Mouse (Mus musculus): ENCODE measurements around the gene Gm10720. TPM values are rescaled to one million over a fixed set of nuclear protein-coding genes. Genes with fewer than 3 reads are reported as not detected.
"Not testable (repeated sequence)": the region's sequence is repeated elsewhere in the genome, so short reads cannot be mapped to it uniquely, and the experiment has no call there.

Gene Gm10720
- not detected in 2 replicates for polyA plus RNA-seq (2016; fragmentation: Nextera tagmentation; extraction: Ambion mirVana)

- not testable (repeated sequence) for H3K36me3 ChIP-seq (replicated peaks); H3K4me3 ChIP-seq (replicated peaks); H3K9ac ChIP-seq; H3K27me3 ChIP-seq; H3K4me2 ChIP-seq; ATAC-seq (ENCODE audit: low FRiP score); H3K27ac ChIP-seq; H3K4me1 ChIP-seq; H3K9me3 ChIP-seq
- 71% methylated on average over 5 of the region's 9 CpGs for WGBS
These were observed at the start of gene Gm10720 for GRCm38 (mm10) chr9:3015354-3015753. Gene Gm10720, plus strand, starts transcription at chr9:3015654.

- not testable (repeated sequence) for H3K9ac ChIP-seq; H3K4me3 ChIP-seq (replicated peaks); H3K27ac ChIP-seq; ATAC-seq (ENCODE audit: low FRiP score); H3K4me2 ChIP-seq; H3K27me3 ChIP-seq; H3K9me3 ChIP-seq; H3K36me3 ChIP-seq (replicated peaks); H3K4me1 ChIP-seq
- whole genome bisulfite sequencing: 74% methylated on average over 12 of the region's 12 CpGs
These were observed 14.9 kb upstream of the Gm10720 start, which contains the start of gene Gm10722 for GRCm38 (mm10) chr9:3000445-3000972. Gene Gm10722, plus strand, starts transcription at chr9:3000922.

- H3K9me3 ChIP-seq; H3K9ac ChIP-seq; H3K4me3 ChIP-seq (replicated peaks); H3K36me3 ChIP-seq (replicated peaks); H3K27me3 ChIP-seq; H3K4me2 ChIP-seq; H3K27ac ChIP-seq; ATAC-seq (ENCODE audit: low FRiP score); H3K4me1 ChIP-seq: not testable (repeated sequence)
- 65% methylated on average over 8 of the region's 8 CpGs for WGBS
These were observed 14.4 kb upstream of the Gm10720 start for GRCm38 (mm10) chr9:3001006-3001405.

GRCm38 (mm10) chr9:3001948-3002659 lies 13.3 kb upstream of the Gm10720 start:
- not testable (repeated sequence) for H3K9me3 ChIP-seq, H3K4me2 ChIP-seq

GRCm38 (mm10) chr9:3002794-3003396 lies 12.6 kb upstream of the Gm10720 start, which contains the start of gene Gm11168:
Gene Gm11168, plus strand, starts transcription at chr9:3003346.
- not testable (repeated sequence) for H3K27ac ChIP-seq; H3K36me3 ChIP-seq (replicated peaks); ATAC-seq (ENCODE audit: low FRiP score); H3K4me2 ChIP-seq; H3K4me1 ChIP-seq; H3K4me3 ChIP-seq (replicated peaks); H3K9ac ChIP-seq; H3K9me3 ChIP-seq; H3K27me3 ChIP-seq
- 77% methylated on average over 6 of the region's 14 CpGs for WGBS

More at GRCm38 (mm10) chr9:3001948-3002659, 13.3 kb upstream of the Gm10720 start:
- ATAC-seq (ENCODE audit: low FRiP score): peak; percentile 90
- H3K4me3 ChIP-seq (replicated peaks); H3K36me3 ChIP-seq (replicated peaks); H3K4me1 ChIP-seq; H3K27me3 ChIP-seq; H3K9ac ChIP-seq; H3K27ac ChIP-seq: not testable (repeated sequence)
- WGBS: 69% methylated on average over 9 of the region's 11 CpGs

GRCm38 (mm10) chr9:3006179-3006578 lies 9.3 kb upstream of the Gm10720 start:
- not testable (repeated sequence) for H3K36me3 ChIP-seq (replicated peaks); H3K4me3 ChIP-seq (replicated peaks); H3K9me3 ChIP-seq; ATAC-seq (ENCODE audit: low FRiP score); H3K4me2 ChIP-seq; H3K9ac ChIP-seq; H3K27ac ChIP-seq; H3K27me3 ChIP-seq; H3K4me1 ChIP-seq
- WGBS: 83% methylated on average over 1 of the region's 5 CpGs

GRCm38 (mm10) chr9:3006636-3007035 lies 8.8 kb upstream of the Gm10720 start:
- H3K4me3 ChIP-seq (replicated peaks); H3K4me2 ChIP-seq; H3K27ac ChIP-seq; H3K27me3 ChIP-seq; H3K4me1 ChIP-seq; H3K9ac ChIP-seq; H3K36me3 ChIP-seq (replicated peaks); H3K9me3 ChIP-seq: not testable (repeated sequence)
- WGBS: 73% methylated on average over 8 of the region's 8 CpGs
- peak; percentile 71 for ATAC-seq (ENCODE audit: low FRiP score)

GRCm38 (mm10) chr9:3007272-3007671 lies 8.2 kb upstream of the Gm10720 start:
- not testable (repeated sequence) for ATAC-seq (ENCODE audit: low FRiP score); H3K27me3 ChIP-seq; H3K4me1 ChIP-seq; H3K9ac ChIP-seq; H3K36me3 ChIP-seq (replicated peaks); H3K9me3 ChIP-seq; H3K4me3 ChIP-seq (replicated peaks); H3K27ac ChIP-seq; H3K4me2 ChIP-seq
- 77% methylated on average over 8 of the region's 9 CpGs for WGBS

- peak; percentile 45; the same call in 1 of the 2 replicates for ATAC-seq (ENCODE audit: low FRiP score)
- H3K27ac ChIP-seq; H3K4me2 ChIP-seq; H3K4me1 ChIP-seq; H3K27me3 ChIP-seq; H3K9ac ChIP-seq; H3K9me3 ChIP-seq; H3K36me3 ChIP-seq (replicated peaks); H3K4me3 ChIP-seq (replicated peaks): not testable (repeated sequence)
- WGBS: no CpG with 5 or more reads among the region's 5 CpGs
These were observed 6.1 kb upstream of the Gm10720 start for GRCm38 (mm10) chr9:3009331-3009730.

- H3K4me1 ChIP-seq; H3K27ac ChIP-seq; H3K4me2 ChIP-seq; H3K9ac ChIP-seq; H3K9me3 ChIP-seq; H3K36me3 ChIP-seq (replicated peaks); H3K27me3 ChIP-seq; H3K4me3 ChIP-seq (replicated peaks); ATAC-seq (ENCODE audit: low FRiP score): not testable (repeated sequence)
- WGBS: 89% methylated on average over 3 of the region's 7 CpGs
These were observed 3.3 kb upstream of the Gm10720 start for GRCm38 (mm10) chr9:3012054-3012621.

GRCm38 (mm10) chr9:3012733-3013279 lies 2.6 kb upstream of the Gm10720 start, which contains the start of gene Gm10721:
Gene Gm10721, plus strand, starts transcription at chr9:3013140.
- WGBS: no CpG with 5 or more reads among the region's 11 CpGs
- H3K4me2 ChIP-seq; H3K9ac ChIP-seq; H3K4me1 ChIP-seq; H3K36me3 ChIP-seq (replicated peaks); H3K27me3 ChIP-seq; H3K27ac ChIP-seq; H3K4me3 ChIP-seq (replicated peaks); H3K9me3 ChIP-seq: not testable (repeated sequence)
- ATAC-seq (ENCODE audit: low FRiP score): peak; percentile 59

- not testable (repeated sequence) for H3K4me3 ChIP-seq (replicated peaks); H3K9ac ChIP-seq; H3K36me3 ChIP-seq (replicated peaks); H3K9me3 ChIP-seq; H3K27ac ChIP-seq; H3K4me1 ChIP-seq; H3K27me3 ChIP-seq; H3K4me2 ChIP-seq; ATAC-seq (ENCODE audit: low FRiP score)
- WGBS: 74% methylated on average over 6 of the region's 6 CpGs
These were observed 442 bp downstream of the Gm10720 start for GRCm38 (mm10) chr9:3015896-3016295.
